Mouse (Mus musculus) liver, embryonic 16.5 days (tissue): ENCODE results near the gene Exoc2. TPM values are rescaled to one million over a fixed set of nuclear protein-coding genes. Genes with fewer than 3 reads are reported as not detected.

Source experiments
- ATAC-seq: fragments of 200-750 bp; cut with Nextera tagmentation; 2 replicates; pipeline ENCODE4 v1.8.0; 2017; ENCODE audit warnings: low read depth, mild to moderate bottlenecking, moderate number of reproducible peaks, moderate library complexity
- H3K27ac ChIP-seq: fragments of 300-500 bp; sonication (generic); 2 replicates; pipeline ENCODE4 v1.5.1; 2014; ENCODE audit warnings: mild to moderate bottlenecking, low read length
- H3K27me3 ChIP-seq: fragments of 300-500 bp; sonication (generic); 2 replicates; pipeline ENCODE4 v1.6.1; 2014; ENCODE audit warnings: low read depth, low read length, mixed read lengths; ENCODE audit not compliant: control insufficient read depth, insufficient read depth
- H3K36me3 ChIP-seq: fragments of 300-500 bp; sonication (generic); 2 replicates; pipeline ENCODE4 v1.6.1; 2014; ENCODE audit warnings: mild to moderate bottlenecking; ENCODE audit not compliant: control insufficient read depth, insufficient read depth
- H3K4me1 ChIP-seq: fragments of 300-500 bp; sonication (generic); 2 replicates; pipeline ENCODE4 v1.6.1; 2014; ENCODE audit warnings: low read depth, low read length, mixed read lengths; ENCODE audit not compliant: control insufficient read depth
- H3K4me2 ChIP-seq: fragments of 300-500 bp; sonication (generic); 2 replicates; pipeline ENCODE4 v1.6.1; 2014; ENCODE audit warnings: low read depth, low read length, mixed read lengths
- H3K4me3 ChIP-seq: fragments of 300-500 bp; sonication (generic); 2 replicates; pipeline ENCODE4 v1.5.1; 2014; ENCODE audit warnings: low read depth, mild to moderate bottlenecking, low read length
- H3K9ac ChIP-seq: fragments of 300-500 bp; sonication (generic); 2 replicates; pipeline ENCODE4 v1.6.1; 2014; ENCODE audit warnings: low read depth, low read length
- H3K9me3 ChIP-seq: fragments of 300-500 bp; sonication (generic); replicated peaks from 2 replicates; pipeline ENCODE4 v1.6.1; 2016; ENCODE audit warnings: low read length; ENCODE audit not compliant: control insufficient read depth
- WGBS: fragments of 180-500 bp; shearing (Covaris S2); extraction: QIAGEN DNeasy Blood & Tissue Kit; methylation state at CpG from one replicate; pipeline ENCODE4 v1.1.7; 2014; ENCODE audit not compliant: insufficient replicate concordance; 5-methylcytosine and 5-hydroxymethylcytosine counted together
- polyA plus RNA-seq: library from polyadenylated mRNA; unstranded; fragments of >200 nt; fragmentation: Nextera tagmentation; extraction: Ambion mirVana; gene quantifications from 2 replicates; pipeline ENCODE4 v1.2.1, GENCODE M21; 2015

The Exoc2 gene
- polyA plus RNA-seq, 1 experiment from 2014 or later = 11.7 TPM

- H3K36me3 ChIP-seq = no peaks in the 10 kb centered on the region
- no peaks in the 10 kb centered on the region for H3K9me3 ChIP-seq
- WGBS = 27% methylated on average over 6 of the region's 6 CpGs
- H3K4me1 ChIP-seq = no peaks in the 10 kb centered on the region; the same call in none of the 2 replicates
- no peak overlapping the region for H3K4me2 ChIP-seq
- no peaks in the 10 kb centered on the region for H3K27me3 ChIP-seq
- no peak overlapping the region for H3K27ac ChIP-seq
- no peak overlapping the region for H3K4me3 ChIP-seq
- H3K9ac ChIP-seq = no peak overlapping the region
- no peak for ATAC-seq
Observed at GRCm38 (mm10) chr13:30833476-30834149, 140.3 kb downstream of the Exoc2 start.

GRCm38 (mm10) chr13:30831369-30831768 is 142.5 kb downstream of the Exoc2 start:
- Histone ChIP-seq H3K9me3 (no peaks in the 10 kb centered on the region), H3K4me1 (no peaks in the 10 kb centered on the region; the same call in none of the 2 replicates), H3K4me2 (no peak overlapping the region), H3K27ac (no peak overlapping the region), H3K36me3 (no peaks in the 10 kb centered on the region), H3K27me3 (no peaks in the 10 kb centered on the region), H3K4me3 (no peak overlapping the region), H3K9ac (no peak overlapping the region)
- no peak for ATAC-seq
- 68% methylated on average over 6 of the region's 6 CpGs for WGBS

- Histone ChIP-seq H3K27ac (no peak overlapping the region), H3K4me2 (no peak overlapping the region), H3K9me3 (no peaks in the 10 kb centered on the region), H3K27me3 (no peaks in the 10 kb centered on the region), H3K4me1 (no peaks in the 10 kb centered on the region), H3K4me3 (no peak overlapping the region), H3K9ac (no peak overlapping the region), H3K36me3 (peaks cover 2% of the 10 kb centered on the region; the same call in 1 of the 2 replicates)
- WGBS = 79% methylated on average over 7 of the region's 7 CpGs
- ATAC-seq = no peak
Observed at GRCm38 (mm10) chr13:30826511-30826910, 147.4 kb downstream of the Exoc2 start.

GRCm38 (mm10) chr13:30824903-30825302 is 149.0 kb downstream of the Exoc2 start:
- H3K36me3 ChIP-seq = peaks cover 2% of the 10 kb centered on the region; the same call in 1 of the 2 replicates
- WGBS = 47% methylated on average over 3 of the region's 3 CpGs
- no peak for ATAC-seq
- H3K4me3 ChIP-seq = no peak overlapping the region
- no peak overlapping the region for H3K4me2 ChIP-seq
- H3K27ac ChIP-seq = no peak overlapping the region
- H3K27me3 ChIP-seq = no peaks in the 10 kb centered on the region
- no peaks in the 10 kb centered on the region for H3K4me1 ChIP-seq
- no peaks in the 10 kb centered on the region for H3K9me3 ChIP-seq
- no peak overlapping the region for H3K9ac ChIP-seq

GRCm38 (mm10) chr13:30820555-30820954 is 153.3 kb downstream of the Exoc2 start:
- no peaks in the 10 kb centered on the region for H3K9me3 ChIP-seq
- H3K4me2 ChIP-seq = no peak overlapping the region
- H3K27me3 ChIP-seq = no peaks in the 10 kb centered on the region
- H3K9ac ChIP-seq = no peak overlapping the region
- no peak for ATAC-seq
- H3K4me3 ChIP-seq = no peak overlapping the region
- H3K36me3 ChIP-seq = peaks cover 2% of the 10 kb centered on the region; the same call in 1 of the 2 replicates
- WGBS = 55% methylated on average over 7 of the region's 7 CpGs
- no peak overlapping the region for H3K27ac ChIP-seq
- H3K4me1 ChIP-seq = no peaks in the 10 kb centered on the region

GRCm38 (mm10) chr13:30819891-30820290 is 154.0 kb downstream of the Exoc2 start:
- no peak overlapping the region for H3K4me3 ChIP-seq
- no peaks in the 10 kb centered on the region for H3K27me3 ChIP-seq
- no peak overlapping the region for H3K27ac ChIP-seq
- ATAC-seq = no peak
- no peaks in the 10 kb centered on the region for H3K4me1 ChIP-seq
- 43% methylated on average over 2 of the region's 2 CpGs for WGBS
- H3K9me3 ChIP-seq = no peaks in the 10 kb centered on the region
- no peak overlapping the region for H3K9ac ChIP-seq
- H3K4me2 ChIP-seq = no peak overlapping the region
- peaks cover 2% of the 10 kb centered on the region; the same call in 1 of the 2 replicates for H3K36me3 ChIP-seq

GRCm38 (mm10) chr13:30817436-30817835 is 156.5 kb downstream of the Exoc2 start:
- Histone ChIP-seq H3K4me1 (no peaks in the 10 kb centered on the region), H3K27ac (no peak overlapping the region), H3K9me3 (no peaks in the 10 kb centered on the region), H3K4me2 (no peak overlapping the region), H3K27me3 (no peaks in the 10 kb centered on the region), H3K36me3 (peaks cover 2% of the 10 kb centered on the region; the same call in 1 of the 2 replicates), H3K4me3 (no peak overlapping the region), H3K9ac (no peak overlapping the region)
- no peak for ATAC-seq
- 88% methylated on average over 5 of the region's 5 CpGs for WGBS

GRCm38 (mm10) chr13:30814256-30814655 is 159.6 kb downstream of the Exoc2 start:
- no peaks in the 10 kb centered on the region for H3K4me1 ChIP-seq
- no peak overlapping the region for H3K9ac ChIP-seq

GRCm38 (mm10) chr13:30813464-30813863 is 160.4 kb downstream of the Exoc2 start:
- H3K4me3 ChIP-seq = no peak overlapping the region
- WGBS = 38% methylated on average over 5 of the region's 5 CpGs
- H3K9me3 ChIP-seq = no peaks in the 10 kb centered on the region
- no peak overlapping the region for H3K27ac ChIP-seq
- H3K36me3 ChIP-seq = no peaks in the 10 kb centered on the region
- no peaks in the 10 kb centered on the region for H3K27me3 ChIP-seq
- no peaks in the 10 kb centered on the region for H3K4me1 ChIP-seq
- no peak for ATAC-seq
- no peak overlapping the region for H3K9ac ChIP-seq
- no peak overlapping the region for H3K4me2 ChIP-seq

More at GRCm38 (mm10) chr13:30814256-30814655, 159.6 kb downstream of the Exoc2 start:
- Histone ChIP-seq H3K36me3 (no peaks in the 10 kb centered on the region), H3K4me2 (no peak overlapping the region), H3K9me3 (no peaks in the 10 kb centered on the region), H3K4me3 (no peak overlapping the region), H3K27me3 (no peaks in the 10 kb centered on the region), H3K27ac (no peak overlapping the region)
- WGBS = 78% methylated on average over 5 of the region's 5 CpGs
- no peak for ATAC-seq
